Mouse (Mus musculus): ENCODE measurements around the gene Bfsp2. TPM values are rescaled to one million over a fixed set of nuclear protein-coding genes. Genes with fewer than 3 reads are reported as not detected.

Bfsp2 gene
- polyA plus RNA-seq, 1 experiment from 2014 or later: 0.65 TPM

- ATAC-seq (ENCODE audit: low read depth): no peak
- no peaks in the 10 kb centered on the region for H3K9me3 ChIP-seq (replicated peaks)
- no peak overlapping the region for H3K27ac ChIP-seq
- H3K9ac ChIP-seq: no peak overlapping the region
- no peaks in the 10 kb centered on the region for H3K36me3 ChIP-seq
- DNase-seq: no peak
- no peaks in the 10 kb centered on the region for H3K27me3 ChIP-seq
- no peak overlapping the region for H3K4me3 ChIP-seq (replicated peaks)
- no peak overlapping the region for H3K4me2 ChIP-seq
- 54% methylated on average over 7 of the region's 7 CpGs for WGBS (ENCODE audit: insufficient replicate concordance)
- H3K4me1 ChIP-seq (replicated peaks): 0 out of 2 replicates have a peak, but pooled peaks cover under 1% of the 10 kb centered on the region
Observed at GRCm38 (mm10) chr9:103376346-103377320, 103.6 kb downstream of the Bfsp2 start.

Other genes with a start within 250 kb of the Bfsp2 start
- gene Trf, start 250.0 kb downstream of the Bfsp2 start, polyA plus RNA-seq (2015; fragmentation: Nextera tagmentation; extraction: Ambion mirVana): 3,275 and 3,335 TPM in 2 replicates
- 40.7 and 41.2 TPM in 2 replicates for gene 1300017J02Rik, start 175.3 kb downstream of the Bfsp2 start, polyA plus RNA-seq (2015; fragmentation: Nextera tagmentation; extraction: Ambion mirVana)
- gene Topbp1, start 175.2 kb downstream of the Bfsp2 start, polyA plus RNA-seq (2015; fragmentation: Nextera tagmentation; extraction: Ambion mirVana): 44.7 and 52.7 TPM in 2 replicates
- gene Cdv3, start 114.6 kb downstream of the Bfsp2 start, polyA plus RNA-seq (2015; fragmentation: Nextera tagmentation; extraction: Ambion mirVana): 60.4 and 75.0 TPM in 2 replicates